Mouse (Mus musculus) 3134 (cell line): Measurements from ENCODE around the gene Pik3r3.

Source experiments
- DNase-seq: peaks from one replicate; pipeline ENCODE4 v3.0.0-alpha.2; 2011; ENCODE audit warnings: low spot score; ENCODE audit not compliant: insufficient read length; ENCODE audit errors: extremely low read depth

Pik3r3 gene

GRCm38 (mm10) chr4:116221140-116221851, at the start of gene Pik3r3:
Gene Pik3r3, plus strand, starts transcription at chr4:116221618.
- peak; percentile 96 for DNase-seq

GRCm38 (mm10) chr4:116173072-116173471, 48.3 kb upstream of the Pik3r3 start, which contains the start of the genes 1700042G07Rik and Gm49337:
Gene 1700042G07Rik, plus strand, starts transcription at chr4:116173372.
Gene Gm49337, plus strand, starts transcription at chr4:116173384.
- DNase-seq, result no peak

GRCm38 (mm10) chr4:116173752-116174151, 47.7 kb upstream of the Pik3r3 start:
- DNase-seq, result no peak

GRCm38 (mm10) chr4:116174466-116175116, 46.8 kb upstream of the Pik3r3 start:
- no peak for DNase-seq

GRCm38 (mm10) chr4:116175136-116175535, 46.3 kb upstream of the Pik3r3 start:
- no peak for DNase-seq

GRCm38 (mm10) chr4:116175711-116176542, 45.5 kb upstream of the Pik3r3 start:
- no peak for DNase-seq

- DNase-seq, result no peak
Measured at GRCm38 (mm10) chr4:116176543-116176988, 44.9 kb upstream of the Pik3r3 start.

GRCm38 (mm10) chr4:116177140-116177539, 44.3 kb upstream of the Pik3r3 start:
- DNase-seq, result no peak

- DNase-seq, result no peak
Measured at GRCm38 (mm10) chr4:116182079-116182478, 39.3 kb upstream of the Pik3r3 start.

GRCm38 (mm10) chr4:116182745-116183144, 38.7 kb upstream of the Pik3r3 start:
- no peak for DNase-seq

- no peak for DNase-seq
Measured at GRCm38 (mm10) chr4:116185083-116185482, 36.3 kb upstream of the Pik3r3 start.

GRCm38 (mm10) chr4:116192286-116192835, 29.1 kb upstream of the Pik3r3 start:
- DNase-seq, result no peak

GRCm38 (mm10) chr4:116193583-116194383, 27.6 kb upstream of the Pik3r3 start:
- no peak for DNase-seq

GRCm38 (mm10) chr4:116198422-116198821, 23.0 kb upstream of the Pik3r3 start:
- no peak for DNase-seq

GRCm38 (mm10) chr4:116204422-116204821, 17.0 kb upstream of the Pik3r3 start:
- no peak for DNase-seq

- no peak for DNase-seq
Measured at GRCm38 (mm10) chr4:116206531-116206930, 14.9 kb upstream of the Pik3r3 start.

- no peak for DNase-seq
Measured at GRCm38 (mm10) chr4:116208891-116209290, 12.5 kb upstream of the Pik3r3 start.

- no peak for DNase-seq
Measured at GRCm38 (mm10) chr4:116215895-116216605, 5.4 kb upstream of the Pik3r3 start.

GRCm38 (mm10) chr4:116217046-116217445, 4.4 kb upstream of the Pik3r3 start:
- no peak for DNase-seq
